Mouse (Mus musculus): ENCODE measurements at regions not wholly inside any gene's neighbourhood (a gene's known extent, or its start where the extent isn't known, plus 50 kb on each side); places are given as distances from the start of the nearest gene placed in this dataset.
A peak's percentile ranks its signal among the peaks of the same experiment; 100 is the strongest.

- no peak for DNase-seq (ENCODE audit: low spot score in 2 of 2)
Measured at GRCm38 (mm10) chr7:125262133-125262532, 182.3 kb upstream of the Kdm8 start.

- DNase-seq (ENCODE audit: low spot score in 2 of 2): no peak
Measured at GRCm38 (mm10) chr7:125262672-125263365, 181.7 kb upstream of the Kdm8 start.

DNA sequence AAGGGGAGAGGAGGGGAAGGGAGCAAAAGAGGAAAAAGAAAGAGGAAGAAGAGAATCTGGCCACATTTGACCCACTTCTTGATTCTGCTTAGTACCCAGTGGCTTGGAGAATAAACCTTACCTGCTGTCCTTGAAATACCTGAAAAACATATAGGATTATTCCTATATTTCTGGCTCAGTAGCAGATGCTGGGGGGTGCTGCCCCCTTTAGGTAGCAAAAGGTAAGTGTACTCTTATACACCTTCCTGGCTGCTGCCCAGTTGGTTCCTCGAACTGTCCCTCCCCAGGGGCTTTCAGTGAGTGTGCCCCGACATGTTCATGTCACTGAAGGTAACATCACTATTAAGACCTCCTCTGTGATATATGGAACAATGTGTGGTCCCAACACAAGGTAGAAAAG is 180.7 kb upstream of the Kdm8 start:
- no peak for DNase-seq (ENCODE audit: low spot score in 2 of 2)

DNA sequence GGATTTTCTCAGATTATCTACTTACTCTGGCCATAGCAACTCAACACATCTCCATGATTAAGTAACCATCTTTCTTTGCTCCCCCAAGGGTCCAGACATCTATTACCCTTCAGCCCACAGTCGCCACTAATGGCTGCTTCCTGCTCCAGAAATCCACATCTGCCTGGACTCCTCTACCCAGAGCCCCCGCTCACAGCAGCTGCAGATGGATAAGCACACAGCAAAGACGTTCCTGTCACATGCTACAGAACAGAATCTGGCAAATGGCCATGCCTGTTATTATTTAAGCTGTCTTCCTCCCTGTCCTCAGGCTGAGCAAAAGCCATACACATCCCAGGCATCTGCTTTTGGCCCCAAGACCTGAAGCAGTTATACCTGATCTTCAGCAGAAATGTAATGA is 173.8 kb upstream of the Kdm8 start:
- no peak for DNase-seq (ENCODE audit: low spot score in 2 of 2)

- DNase-seq (ENCODE audit: low spot score in 2 of 2): no peak
Measured at GRCm38 (mm10) chr7:125271356-125271755, 173.1 kb upstream of the Kdm8 start.

- DNase-seq (ENCODE audit: low spot score in 2 of 2): no peak
Measured at GRCm38 (mm10) chr7:125281371-125281770, 163.1 kb upstream of the Kdm8 start.

GRCm38 (mm10) chr7:125295226-125295625 is 149.2 kb upstream of the Kdm8 start:
- DNase-seq (ENCODE audit: low spot score in 2 of 2): no peak

DNA sequence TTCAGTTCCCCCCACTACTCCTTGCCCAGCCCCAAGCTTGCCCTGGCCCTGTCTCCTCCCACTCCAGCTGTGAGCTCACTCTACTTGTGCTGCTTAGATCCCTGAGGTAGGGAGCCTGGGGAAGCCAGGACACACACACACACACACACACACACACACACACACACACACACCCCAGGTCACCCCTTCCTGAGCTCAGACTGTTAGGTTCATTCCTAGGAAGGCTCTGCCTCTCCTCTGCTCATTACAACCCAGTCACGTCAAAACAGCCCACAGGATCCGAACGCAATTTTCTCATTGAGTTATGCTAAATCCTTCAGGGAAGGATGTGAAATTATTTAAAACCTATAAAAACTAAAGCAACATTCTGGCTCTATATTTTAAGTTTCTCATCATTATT is 136.0 kb upstream of the Kdm8 start:
- no peak for DNase-seq (ENCODE audit: low spot score in 2 of 2)

DNA sequence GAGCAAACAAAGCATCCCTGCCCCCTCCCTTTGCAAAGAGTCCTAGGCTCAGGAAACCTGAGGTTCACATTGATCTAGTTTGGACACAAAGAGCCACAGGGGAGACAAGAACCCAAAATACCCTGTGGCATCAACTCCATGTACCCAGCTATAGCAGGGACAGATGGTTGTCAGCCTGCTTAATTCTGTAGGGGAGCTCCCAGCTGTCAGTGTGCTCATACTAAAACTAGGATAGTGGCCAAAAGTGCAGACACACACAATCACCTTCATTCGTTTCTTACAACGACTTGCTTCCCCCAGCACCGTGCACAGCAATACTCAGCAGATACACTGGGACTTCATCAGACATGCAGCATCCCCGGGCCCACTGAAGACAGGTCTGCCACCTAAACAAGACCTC is 133.5 kb upstream of the Kdm8 start:
- DNase-seq (ENCODE audit: low spot score in 2 of 2): peak in 1 of 2 experiments; percentile 5

DNA sequence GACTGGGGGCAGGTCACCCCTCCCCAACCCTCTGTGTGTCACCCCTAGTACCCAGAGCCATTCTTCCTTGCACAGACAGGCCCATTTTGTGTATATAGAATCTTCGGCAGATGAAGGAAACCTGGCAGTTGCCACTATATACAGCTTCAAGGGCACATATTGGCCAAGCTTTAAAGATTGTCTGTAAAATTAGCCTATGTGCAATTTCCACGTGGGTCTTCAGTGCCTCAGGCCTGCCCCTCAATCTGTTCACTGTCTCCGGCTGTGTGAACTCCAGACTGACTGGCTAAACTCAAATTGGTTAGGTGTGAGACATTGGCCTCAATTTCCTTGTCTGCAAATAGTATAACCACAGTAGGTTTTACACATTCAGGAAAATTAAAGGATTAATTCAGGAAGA is 130.9 kb upstream of the Kdm8 start:
- no peak for DNase-seq (ENCODE audit: low spot score in 2 of 2)

- no peak for DNase-seq (ENCODE audit: low spot score in 2 of 2)
Measured at GRCm38 (mm10) chr7:125334769-125335168, 109.7 kb upstream of the Kdm8 start.

DNA sequence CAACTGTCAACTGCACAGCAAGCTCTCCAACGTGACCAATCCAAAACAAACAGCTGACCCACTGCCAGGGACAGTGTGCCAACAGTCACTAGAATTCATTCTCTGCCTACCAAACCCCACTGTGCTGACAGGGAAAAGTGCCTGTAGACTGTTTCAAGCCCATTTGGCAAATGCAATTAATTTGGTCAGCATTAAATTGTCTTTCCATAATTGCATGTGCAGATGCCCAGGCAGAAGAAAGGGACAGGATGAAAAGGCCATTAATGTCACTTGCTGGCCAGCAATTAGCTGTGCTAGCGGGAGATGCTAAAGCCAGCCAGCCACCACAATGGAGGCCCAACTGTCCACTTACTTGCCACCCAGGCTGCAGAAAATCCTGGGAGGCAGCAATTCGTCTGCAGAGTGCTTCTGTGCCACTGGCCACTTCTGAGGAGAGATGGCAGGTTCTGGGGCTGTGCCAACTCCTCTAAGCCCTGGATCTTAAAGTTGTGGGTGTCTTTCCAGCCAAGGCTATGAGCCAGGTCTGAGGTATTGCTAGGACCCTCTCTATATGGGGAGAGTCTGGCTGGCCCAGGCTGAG is 108.8 kb upstream of the Kdm8 start:
- DNase-seq (ENCODE audit: low spot score in 2 of 2): no peak

- no peak for DNase-seq (ENCODE audit: low spot score in 2 of 2)
Measured at GRCm38 (mm10) chr7:125336826-125337225, 107.7 kb upstream of the Kdm8 start.

- DNase-seq (ENCODE audit: low spot score in 2 of 2): no peak
Measured at GRCm38 (mm10) chr7:125338177-125338751, 106.2 kb upstream of the Kdm8 start.

GRCm38 (mm10) chr7:125340326-125340905 is 104.1 kb upstream of the Kdm8 start:
- no peak for DNase-seq (ENCODE audit: low spot score in 2 of 2)

- DNase-seq (ENCODE audit: low spot score in 2 of 2): no peak
Measured at GRCm38 (mm10) chr7:125349606-125350005, 94.9 kb upstream of the Kdm8 start.

- DNase-seq (ENCODE audit: low spot score in 2 of 2): no peak
Measured at GRCm38 (mm10) chr7:125354211-125354610, 90.3 kb upstream of the Kdm8 start.

- DNase-seq (ENCODE audit: low spot score in 2 of 2): no peak
Measured at GRCm38 (mm10) chr7:125354956-125355355, 89.5 kb upstream of the Kdm8 start.

GRCm38 (mm10) chr7:125358016-125358415 is 86.5 kb upstream of the Kdm8 start:
- peak in 1 of 2 experiments; percentile 5 for DNase-seq (ENCODE audit: low spot score in 2 of 2)

DNA sequence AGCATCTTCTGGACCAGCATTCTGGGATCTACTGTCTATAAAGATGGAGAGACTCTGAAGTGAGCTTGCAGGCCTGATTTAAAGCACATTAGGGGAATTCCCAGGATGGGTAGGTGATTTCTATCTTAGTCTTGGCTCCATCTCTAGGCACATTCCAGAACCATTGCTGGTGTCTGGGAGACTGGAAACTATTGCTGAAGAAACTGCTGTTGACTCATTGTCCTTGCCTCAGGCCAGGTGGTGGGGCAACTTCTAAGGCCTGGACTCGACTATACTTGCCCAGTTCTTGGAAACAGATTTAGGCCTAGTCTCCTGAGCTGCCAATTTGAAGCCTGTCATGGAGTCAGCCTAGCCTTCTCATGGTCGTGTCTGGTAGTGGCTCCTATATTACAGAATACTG is 61.5 kb upstream of the Kdm8 start:
- DNase-seq (ENCODE audit: low spot score in 2 of 2): no peak

GRCm38 (mm10) chr7:125384171-125384570 is 60.3 kb upstream of the Kdm8 start:
- no peak for DNase-seq (ENCODE audit: low spot score in 2 of 2)

DNA sequence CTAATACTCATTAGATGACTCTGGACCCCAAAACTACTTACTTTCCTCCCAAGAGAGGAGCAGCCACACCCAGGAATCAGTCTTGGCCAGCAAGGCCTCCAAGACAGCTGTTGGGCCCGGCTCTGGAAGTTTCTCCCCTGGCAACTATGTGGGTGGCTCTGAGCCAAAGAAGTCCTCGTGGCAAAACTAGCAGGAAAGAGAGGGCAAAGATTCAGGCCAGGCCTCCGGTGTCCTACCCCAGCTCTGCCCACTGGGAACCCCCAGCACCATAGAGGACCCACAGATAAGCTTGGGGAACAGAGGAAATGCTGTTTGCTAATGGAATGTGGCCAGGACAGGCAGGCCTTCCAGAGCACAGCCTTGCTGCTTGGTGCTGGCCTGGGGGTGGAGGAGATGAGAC is 51.9 kb upstream of the Kdm8 start:
- DNase-seq (ENCODE audit: low spot score in 2 of 2): peak in 1 of 2 experiments; percentile 10

DNA sequence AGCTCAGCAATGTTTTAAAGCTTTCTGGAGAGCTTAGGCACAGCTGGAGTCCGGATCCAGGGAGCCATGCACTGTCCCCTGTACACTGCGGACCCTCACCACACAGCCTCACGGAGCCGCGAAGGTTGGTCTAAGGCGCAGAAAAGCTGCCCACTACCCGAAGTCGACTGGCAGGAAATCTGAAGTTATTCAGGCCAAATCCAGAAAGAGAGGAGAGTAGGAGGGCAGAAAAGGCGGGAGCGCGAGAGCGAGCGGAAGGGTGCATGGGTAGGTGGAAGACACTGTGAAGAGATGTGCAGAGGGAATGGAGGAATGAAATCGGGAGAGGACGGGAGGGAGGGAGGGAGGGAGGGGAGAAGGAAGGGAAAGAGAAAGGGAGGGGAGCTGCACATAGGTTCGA is 51.2 kb upstream of the Kdm8 start:
- peak; percentile 20 to 29 for DNase-seq (ENCODE audit: low spot score in 2 of 2)

Data from right cerebral cortex, postnatal 36 days (tissue).